ENCODE assay signal across 7 mouse cellular contexts in genomic region chr3:52180785-52181184, GRCm38 (mm10).
DNase-seq lines count a peak whose midpoint lies in the region; ATAC-seq and TF ChIP-seq lines count a peak whose summit lies in the region.

No protein-coding gene starts in this region.

- DNase-seq in adrenal gland, postnatal 14 days: peak; percentile 93
- peak; percentile 86 to 89 for DNase-seq in cerebellum, postnatal 36 days
- peak; percentile 77 for DNase-seq in gastrocnemius, postnatal 10 days
- DNase-seq in limb, embryonic 14.5 days (ENCODE audit: low spot score): peak; percentile 82
- DNase-seq in midbrain, postnatal 0 days (ENCODE audit: low spot score): peak; percentile 91
- peak; percentile 41 to 71 for DNase-seq in urinary bladder, adult 18-20 months (ENCODE audit: low spot score in 2 of 2)

- H3K36me3 ChIP-seq in hindbrain, embryonic 15.5 days: no peaks in the 10 kb centered on the region
- no peaks in the 10 kb centered on the region for H3K36me3 ChIP-seq in limb, embryonic 14.5 days (ENCODE audit: control insufficient read depth, insufficient read depth, low read length)
- H3K36me3 ChIP-seq in midbrain, postnatal 0 days (ENCODE audit: insufficient read depth, low read length): no peaks in the 10 kb centered on the region

- peaks cover 29% of the 10 kb centered on the region for H3K4me1 ChIP-seq in hindbrain, embryonic 15.5 days (replicated peaks)
- H3K4me1 ChIP-seq in limb, embryonic 14.5 days (ENCODE audit: control insufficient read depth, insufficient read depth, low read length): peaks cover 29% of the 10 kb centered on the region
- H3K4me1 ChIP-seq in midbrain, postnatal 0 days (ENCODE audit: insufficient read depth, low read length): peaks cover 12% of the 10 kb centered on the region

- H3K4me3 ChIP-seq in hindbrain, embryonic 15.5 days: no peak overlapping the region
- no peak overlapping the region for H3K4me3 ChIP-seq in limb, embryonic 14.5 days (replicated peaks; ENCODE audit: low read length)
- no peak overlapping the region for H3K4me3 ChIP-seq in midbrain, postnatal 0 days (ENCODE audit: low read depth, low read length)

- peak overlapping the region; percentile 83 for H3K27ac ChIP-seq in hindbrain, embryonic 15.5 days (replicated peaks)
- H3K27ac ChIP-seq in limb, embryonic 14.5 days (replicated peaks; ENCODE audit: low read depth, low read length): peak overlapping the region; percentile 79
- H3K27ac ChIP-seq in midbrain, postnatal 0 days (ENCODE audit: low read depth, low read length): 0 out of 2 replicates have a peak overlapping the region, but pooled peaks have one; percentile 26

- no peaks in the 10 kb centered on the region for H3K9me3 ChIP-seq in hindbrain, embryonic 15.5 days
- no peaks in the 10 kb centered on the region for H3K9me3 ChIP-seq in limb, embryonic 14.5 days (ENCODE audit: control insufficient read depth, low read length)
- no peaks in the 10 kb centered on the region for H3K9me3 ChIP-seq in midbrain, postnatal 0 days (ENCODE audit: low read length)

- no peak overlapping the region for H3K9ac ChIP-seq in hindbrain, embryonic 15.5 days
- H3K9ac ChIP-seq in limb, embryonic 14.5 days (ENCODE audit: low read depth, low read length, severe bottlenecking): no peak overlapping the region
- no peak overlapping the region for H3K9ac ChIP-seq in midbrain, postnatal 0 days (replicated peaks; ENCODE audit: low read length, poor library complexity, severe bottlenecking)

- peak; percentile 63; the same call in 1 of the 2 replicates for ATAC-seq in hindbrain, embryonic 15.5 days (ENCODE audit: low FRiP score, low read depth)
- ATAC-seq in limb, embryonic 14.5 days (ENCODE audit: low FRiP score, low read depth): peak; percentile 62; the same call in 1 of the 2 replicates
- no peak for ATAC-seq in midbrain, postnatal 0 days (ENCODE audit: low FRiP score)

- WGBS in hindbrain, embryonic 15.5 days: 19% methylated on average over 10 of the region's 10 CpGs
- 34% methylated on average over 10 of the region's 10 CpGs for WGBS in limb, embryonic 14.5 days
- WGBS in midbrain, postnatal 0 days: 27% methylated on average over 10 of the region's 10 CpGs

- no peak for TF ChIP-seq POLR2A in limb, embryonic 14.5 days (IDR thresholded peaks at IDR 0.05; ENCODE audit: borderline replicate concordance, extremely low read depth, insufficient read depth, insufficient read length)

- H3K4me2 ChIP-seq in hindbrain, embryonic 15.5 days: peak overlapping the region; percentile 45; the same call in 1 of the 2 replicates
- no peak overlapping the region for H3K4me2 ChIP-seq in limb, embryonic 14.5 days (replicated peaks; ENCODE audit: low read depth, low read length, severe bottlenecking)
- H3K4me2 ChIP-seq in midbrain, postnatal 0 days (ENCODE audit: low read depth, low read length, poor library complexity, severe bottlenecking): no peak overlapping the region

- H3K27me3 ChIP-seq in hindbrain, embryonic 15.5 days: no peaks in the 10 kb centered on the region
- no peaks in the 10 kb centered on the region for H3K27me3 ChIP-seq in limb, embryonic 14.5 days (ENCODE audit: control insufficient read depth, insufficient read depth, low read length)
- no peaks in the 10 kb centered on the region for H3K27me3 ChIP-seq in midbrain, postnatal 0 days (ENCODE audit: insufficient read depth, low read length)

- TF ChIP-seq CTCF in midbrain, postnatal 0 days (IDR thresholded peaks at IDR 0.05): no peak

Comparison
In these comparisons a context has a peak if more than half of its experiments do, and no peak if none do; other contexts are left out.
1. H3K27ac ChIP-seq: peak in every context shown above with its lines; median percentile 83 in hindbrain, embryonic 15.5 days; 79 in limb, embryonic 14.5 days; 26 in midbrain, postnatal 0 days.